Mouse (Mus musculus) embryonic facial prominence, embryonic 12.5 days (tissue): ENCODE measurements around the gene Crebl2. TPM values are rescaled to one million over a fixed set of nuclear protein-coding genes. Genes with fewer than 3 reads are reported as not detected.

ENCODE experiments used
- ATAC-seq: fragments of 200-750 bp; cut with Nextera tagmentation; 2 replicates; pipeline ENCODE4 v1.8.0; 2017; ENCODE audit not compliant: insufficient number of reproducible peaks, insufficient read depth, low FRiP score, low TSS enrichment
- H3K27ac ChIP-seq: fragments of 300-500 bp; sonication (generic); 2 replicates; pipeline ENCODE4 v1.5.1; 2016; ENCODE audit warnings: mild to moderate bottlenecking
- H3K27me3 ChIP-seq: fragments of 300-500 bp; sonication (generic); 2 replicates; pipeline ENCODE4 v1.6.1; 2016; ENCODE audit warnings: mild to moderate bottlenecking, moderate library complexity
- H3K36me3 ChIP-seq: fragments of 300-500 bp; sonication (generic); 2 replicates; pipeline ENCODE4 v1.6.1; 2016; ENCODE audit warnings: mild to moderate bottlenecking
- H3K4me1 ChIP-seq: fragments of 300-500 bp; sonication (generic); 2 replicates; pipeline ENCODE4 v1.6.1; 2016
- H3K4me2 ChIP-seq: fragments of 300-500 bp; sonication (generic); replicated peaks from 2 replicates; pipeline ENCODE4 v1.6.1; 2016; ENCODE audit warnings: mild to moderate bottlenecking, moderate library complexity
- H3K4me3 ChIP-seq: fragments of 300-500 bp; sonication (generic); 2 replicates; pipeline ENCODE4 v1.5.1; 2016; ENCODE audit warnings: mild to moderate bottlenecking
- H3K9ac ChIP-seq: fragments of 300-500 bp; sonication (generic); 2 replicates; pipeline ENCODE4 v1.6.1; 2016; ENCODE audit warnings: mild to moderate bottlenecking, moderate library complexity
- H3K9me3 ChIP-seq: fragments of 300-500 bp; sonication (generic); 2 replicates; pipeline ENCODE4 v1.6.1; 2016; ENCODE audit warnings: mild to moderate bottlenecking, moderate library complexity
- WGBS: fragments of 180-500 bp; shearing (Covaris S2); methylation state at CpG from one replicate; pipeline ENCODE4 v1.1.7; 2016; 5-methylcytosine and 5-hydroxymethylcytosine counted together
- polyA plus RNA-seq: library from polyadenylated mRNA; unstranded; fragments of >200 nt; fragmentation: Nextera tagmentation; extraction: Ambion mirVana; gene quantifications from 2 replicates; pipeline ENCODE4 v1.2.1, GENCODE M21; 2016

The Crebl2 gene
- 2.4 and 2.5 TPM in 2 replicates for polyA plus RNA-seq

DNA sequence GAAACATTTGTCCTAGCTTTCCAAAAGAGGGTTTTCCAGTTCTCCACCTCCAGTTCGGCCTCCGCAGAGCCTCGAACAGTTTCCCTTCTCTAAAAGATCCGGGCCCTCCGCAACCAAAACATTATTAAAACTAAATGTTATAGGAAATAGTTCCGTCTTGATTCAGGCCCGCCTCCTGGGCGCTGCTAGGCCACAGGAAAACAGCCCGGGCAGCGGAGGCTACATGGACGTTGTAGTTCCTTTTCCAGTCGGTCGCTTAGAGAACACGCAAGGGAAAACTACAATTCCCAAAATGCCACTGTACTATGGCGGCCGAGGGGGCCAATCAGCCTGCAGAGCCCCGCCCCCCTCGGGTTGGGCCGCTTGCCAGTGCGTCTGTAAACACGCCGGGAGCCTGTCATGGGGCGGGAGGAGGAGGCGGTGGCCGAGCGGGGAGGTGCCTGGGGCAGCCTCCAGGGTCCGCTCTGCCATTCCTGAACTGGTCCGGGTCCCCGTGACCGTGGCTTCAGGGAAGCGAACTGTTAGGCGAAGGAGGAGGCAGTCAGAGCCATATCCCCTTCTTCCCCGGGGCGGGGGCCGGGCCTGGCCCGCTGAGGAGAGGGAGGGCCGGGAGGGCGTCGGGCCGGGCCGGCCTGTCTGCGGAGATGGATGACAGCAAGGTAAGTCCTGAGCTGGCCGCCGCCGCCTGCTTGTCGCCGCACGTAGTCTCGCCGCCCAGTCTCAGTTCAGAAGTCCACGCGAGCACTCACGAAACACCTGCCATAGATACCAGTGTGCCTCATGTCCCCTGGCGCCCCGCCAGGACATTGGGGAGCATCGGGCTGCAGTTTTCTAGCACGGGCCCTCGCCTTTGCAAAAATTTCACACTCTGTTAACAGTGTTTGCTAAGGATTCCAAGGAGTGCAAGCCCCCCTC lies at the start of gene Crebl2:
Gene Crebl2, plus strand, starts transcription at position 369 of the 915 bp plus-strand sequence.
- under 1% methylated on average over 58 of the region's 58 CpGs for WGBS

DNA sequence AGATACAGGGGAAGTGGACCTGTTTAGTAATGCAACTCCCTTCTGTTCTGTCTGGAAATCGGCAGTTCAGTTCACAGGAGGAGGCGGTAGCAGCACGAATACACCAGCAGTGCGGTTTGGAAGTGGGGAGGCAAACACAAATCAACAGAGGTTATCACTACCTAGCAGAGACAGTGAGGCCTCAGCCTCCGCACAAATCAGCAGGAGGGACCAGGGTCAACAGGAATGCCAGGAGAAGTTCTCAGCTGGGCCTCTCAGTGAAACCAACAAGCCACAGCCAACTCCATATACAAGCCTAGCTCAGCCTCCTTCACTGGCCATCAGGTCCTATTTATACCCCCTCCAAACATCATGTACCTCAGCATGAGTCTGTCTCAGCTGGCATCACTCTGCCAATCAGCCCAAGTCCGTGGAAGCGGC lies 48.5 kb upstream of the Crebl2 start:
- H3K9ac ChIP-seq, result no peak overlapping the region
- 84% methylated on average over 7 of the region's 7 CpGs for WGBS
- no peak for ATAC-seq
- no peaks in the 10 kb centered on the region for H3K27me3 ChIP-seq
- H3K4me2 ChIP-seq, result no peak overlapping the region
- no peak overlapping the region for H3K4me3 ChIP-seq
- H3K4me1 ChIP-seq, result no peaks in the 10 kb centered on the region
- no peaks in the 10 kb centered on the region for H3K36me3 ChIP-seq
- no peaks in the 10 kb centered on the region for H3K9me3 ChIP-seq
- no peak overlapping the region for H3K27ac ChIP-seq

More for the DNA sequence above, at the start of gene Crebl2:
- no peaks in the 10 kb centered on the region for H3K9me3 ChIP-seq
- H3K27me3 ChIP-seq, result no peaks in the 10 kb centered on the region
- H3K4me2 ChIP-seq, result peak within 1 kb of the TSS; percentile 85
- peak; percentile 98 for ATAC-seq
- H3K4me3 ChIP-seq, result peak within 1 kb of the TSS; percentile 64
- H3K4me1 ChIP-seq, result peaks cover 6% of the 10 kb centered on the region; the same call in 1 of the 2 replicates
- H3K9ac ChIP-seq, result peak within 1 kb of the TSS; percentile 65
- H3K27ac ChIP-seq, result peak within 1 kb of the TSS; percentile 80
- no peaks in the 10 kb centered on the region for H3K36me3 ChIP-seq

DNA sequence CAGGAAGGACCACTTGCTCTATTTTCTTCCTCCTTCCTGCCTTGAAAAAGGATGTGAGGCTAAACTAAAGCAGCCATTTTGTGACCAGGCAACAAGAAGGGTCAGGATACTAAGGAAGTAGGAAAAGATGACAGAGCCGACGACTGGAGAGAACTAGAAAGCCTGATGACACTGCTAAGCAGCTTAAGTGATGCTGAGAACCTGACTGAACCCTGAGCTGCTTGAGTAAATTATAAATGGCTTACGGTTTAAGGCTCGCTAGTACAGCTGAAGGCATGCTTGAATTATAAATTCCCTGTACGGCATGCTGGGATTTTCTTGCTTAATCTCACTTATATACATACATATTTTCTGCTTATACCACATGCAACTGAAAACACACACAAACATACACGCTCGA lies 47.1 kb upstream of the Crebl2 start:
- no peak overlapping the region for H3K9ac ChIP-seq
- ATAC-seq, result no peak
- no peak overlapping the region for H3K27ac ChIP-seq
- no peaks in the 10 kb centered on the region for H3K36me3 ChIP-seq
- no peaks in the 10 kb centered on the region for H3K9me3 ChIP-seq
- H3K27me3 ChIP-seq, result no peaks in the 10 kb centered on the region
- 86% methylated on average over 7 of the region's 7 CpGs for WGBS
- no peak overlapping the region for H3K4me2 ChIP-seq
- H3K4me1 ChIP-seq, result no peaks in the 10 kb centered on the region
- H3K4me3 ChIP-seq, result no peak overlapping the region

DNA sequence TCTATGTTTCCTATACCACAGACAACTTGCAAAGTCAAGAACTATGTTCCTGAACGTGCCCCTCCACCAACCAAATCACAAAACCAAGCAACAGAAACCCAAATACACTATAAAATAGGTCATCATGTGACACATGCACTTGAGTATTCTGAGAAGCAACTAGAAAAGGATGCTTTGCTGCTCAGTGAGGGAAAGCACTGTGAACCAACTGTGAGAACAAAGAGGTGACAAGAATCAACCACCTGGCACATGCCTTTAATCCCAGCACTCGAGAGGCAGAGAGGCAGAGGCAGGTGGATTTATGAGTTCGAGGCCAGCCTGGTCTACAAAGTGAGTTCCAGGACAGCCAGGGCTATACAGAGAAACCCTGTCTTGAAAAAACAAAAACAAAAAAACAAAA lies 43.5 kb upstream of the Crebl2 start:
- ATAC-seq, result no peak
- Histone ChIP-seq H3K9me3 (no peaks in the 10 kb centered on the region), H3K27ac (no peak overlapping the region), H3K4me1 (peaks cover 10% of the 10 kb centered on the region), H3K36me3 (no peaks in the 10 kb centered on the region), H3K4me2 (no peak overlapping the region), H3K9ac (no peak overlapping the region), H3K27me3 (no peaks in the 10 kb centered on the region), H3K4me3 (no peak overlapping the region)
- WGBS, result 86% methylated on average over 3 of the region's 3 CpGs

DNA sequence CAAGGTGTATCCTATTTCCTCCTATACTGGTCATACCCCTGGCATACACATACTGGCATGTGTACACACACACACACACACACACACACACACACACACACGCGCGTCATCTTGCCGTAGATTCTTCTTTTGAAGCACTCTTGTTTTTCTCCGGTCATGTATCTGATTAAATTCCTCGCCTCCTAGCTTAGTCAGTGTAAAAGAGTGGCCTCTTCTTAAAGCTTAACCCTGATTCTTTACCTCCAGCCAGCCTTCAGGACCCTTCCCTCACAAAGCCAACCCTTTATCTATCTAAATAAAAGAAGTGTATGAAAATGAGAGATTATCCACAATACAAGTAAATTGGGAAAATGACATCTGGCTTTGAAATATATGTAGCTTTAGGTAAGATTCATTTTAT lies 40.9 kb upstream of the Crebl2 start:
- no peak overlapping the region for H3K4me3 ChIP-seq
- H3K27me3 ChIP-seq, result no peaks in the 10 kb centered on the region
- H3K27ac ChIP-seq, result no peak overlapping the region
- no peak for ATAC-seq
- 83% methylated on average over 6 of the region's 6 CpGs for WGBS
- no peaks in the 10 kb centered on the region for H3K36me3 ChIP-seq
- no peak overlapping the region for H3K9ac ChIP-seq
- no peak overlapping the region for H3K4me2 ChIP-seq
- no peaks in the 10 kb centered on the region for H3K9me3 ChIP-seq
- peaks cover 15% of the 10 kb centered on the region for H3K4me1 ChIP-seq

DNA sequence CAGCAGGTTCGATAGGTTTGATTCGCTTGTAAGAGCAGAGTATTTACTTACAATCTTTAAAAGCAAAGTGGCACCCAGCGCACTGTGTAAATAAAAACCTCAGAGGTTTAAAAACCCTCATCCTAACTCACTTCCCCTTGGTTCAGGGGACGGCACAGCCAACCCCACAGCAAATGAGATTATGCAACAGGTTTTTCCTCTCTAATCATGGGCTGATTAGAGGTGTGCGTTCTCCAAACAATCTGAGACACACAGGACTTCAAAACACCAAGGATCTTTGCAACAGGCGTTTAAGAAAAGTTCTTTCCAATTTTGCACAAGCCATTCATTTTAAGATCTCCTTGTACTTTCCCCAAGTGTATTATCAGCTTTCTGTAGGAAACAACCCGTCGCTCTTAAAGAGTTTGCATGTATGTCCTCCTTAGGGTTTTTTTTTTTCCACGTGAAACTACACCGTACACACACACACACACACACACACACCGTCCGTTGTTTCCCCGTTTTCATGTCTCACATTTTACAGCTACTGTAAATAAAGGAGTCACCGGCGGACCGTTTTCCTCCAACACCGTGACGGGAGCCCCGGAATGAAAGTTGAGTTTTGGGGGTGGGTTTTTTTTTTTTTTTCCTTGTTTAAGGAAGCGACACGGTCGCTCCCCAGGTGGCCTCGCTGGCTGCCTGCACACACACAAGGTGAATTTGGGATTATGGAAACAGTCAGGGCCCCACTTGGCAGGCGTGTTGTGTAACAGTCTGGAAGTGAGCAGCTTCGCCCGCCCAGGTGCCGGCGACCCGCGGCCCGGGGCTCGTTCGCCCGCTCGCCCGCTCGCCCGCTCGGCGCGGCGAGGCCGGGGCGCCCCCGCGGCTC lies 38.5 kb upstream of the Crebl2 start:
- peak overlapping the region; percentile 70 for H3K4me3 ChIP-seq
- peaks cover 16% of the 10 kb centered on the region for H3K4me1 ChIP-seq
- WGBS, result under 1% methylated on average over 44 of the region's 46 CpGs
- H3K27me3 ChIP-seq, result no peaks in the 10 kb centered on the region
- H3K9ac ChIP-seq, result peak overlapping the region; percentile 90
- H3K27ac ChIP-seq, result peak overlapping the region; percentile 96
- no peaks in the 10 kb centered on the region for H3K9me3 ChIP-seq
- H3K4me2 ChIP-seq, result peak overlapping the region; percentile 64
- H3K36me3 ChIP-seq, result no peaks in the 10 kb centered on the region
- no peak for ATAC-seq

DNA sequence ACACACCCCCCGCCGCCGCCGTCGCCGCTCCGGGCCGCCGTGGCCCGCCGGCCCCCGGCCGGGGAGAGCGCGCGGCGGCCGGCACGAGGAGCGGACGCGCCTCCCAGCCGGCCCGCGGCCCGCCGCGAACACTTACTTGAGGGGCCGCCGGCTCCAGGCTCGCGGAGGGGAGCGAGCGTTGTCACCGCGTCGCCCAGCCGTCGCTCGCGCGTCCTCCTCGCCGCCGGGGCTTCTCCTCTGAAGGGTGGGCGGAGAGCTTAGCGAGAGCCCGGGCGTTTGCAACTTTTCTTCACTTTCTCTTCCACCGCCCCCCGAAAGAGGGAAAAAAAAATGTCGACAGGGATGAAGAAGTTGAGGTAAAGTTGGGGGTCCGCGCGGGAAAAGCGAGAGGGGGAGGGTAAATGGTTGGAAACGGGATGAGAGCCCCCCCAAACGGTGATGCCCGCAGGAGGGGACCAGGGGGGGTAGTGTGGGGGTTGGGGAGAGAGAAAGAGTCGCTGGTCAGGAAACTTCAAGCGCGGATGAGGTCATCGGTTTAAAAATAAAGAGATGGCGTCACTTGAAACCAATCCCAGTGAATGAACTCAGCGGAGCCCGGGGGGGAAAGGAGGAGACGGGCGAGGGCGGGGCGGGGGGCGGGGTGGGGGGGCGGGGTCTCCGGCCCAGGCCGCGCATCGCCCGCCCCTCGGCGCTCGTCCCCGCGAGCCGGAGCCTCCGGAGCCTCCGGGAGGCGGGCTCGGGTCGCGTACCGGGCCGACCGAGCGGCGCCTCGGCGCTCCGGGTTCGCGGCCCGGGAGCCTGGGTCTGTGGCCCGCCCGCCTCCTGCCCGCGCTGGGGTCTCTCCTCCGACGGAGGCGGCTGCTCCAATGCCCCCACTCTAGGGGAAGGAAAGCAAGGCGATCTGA lies 37.6 kb upstream of the Crebl2 start, which contains the start of gene Dusp16:
Gene Dusp16, minus strand, starts transcription at position 485 of the 905 bp plus-strand sequence.
- Histone ChIP-seq H3K36me3 (no peaks in the 10 kb centered on the region), H3K4me1 (peaks cover 16% of the 10 kb centered on the region), H3K4me3 (peak within 1 kb of the TSS; percentile 70), H3K4me2 (peak within 1 kb of the TSS; percentile 64), H3K9me3 (no peaks in the 10 kb centered on the region), H3K27ac (peak within 1 kb of the TSS; percentile 96), H3K27me3 (no peaks in the 10 kb centered on the region), H3K9ac (peak within 1 kb of the TSS; percentile 90)
- whole genome bisulfite sequencing, result 1% methylated on average over 57 of the region's 108 CpGs
- ATAC-seq, result peak; percentile 79

DNA sequence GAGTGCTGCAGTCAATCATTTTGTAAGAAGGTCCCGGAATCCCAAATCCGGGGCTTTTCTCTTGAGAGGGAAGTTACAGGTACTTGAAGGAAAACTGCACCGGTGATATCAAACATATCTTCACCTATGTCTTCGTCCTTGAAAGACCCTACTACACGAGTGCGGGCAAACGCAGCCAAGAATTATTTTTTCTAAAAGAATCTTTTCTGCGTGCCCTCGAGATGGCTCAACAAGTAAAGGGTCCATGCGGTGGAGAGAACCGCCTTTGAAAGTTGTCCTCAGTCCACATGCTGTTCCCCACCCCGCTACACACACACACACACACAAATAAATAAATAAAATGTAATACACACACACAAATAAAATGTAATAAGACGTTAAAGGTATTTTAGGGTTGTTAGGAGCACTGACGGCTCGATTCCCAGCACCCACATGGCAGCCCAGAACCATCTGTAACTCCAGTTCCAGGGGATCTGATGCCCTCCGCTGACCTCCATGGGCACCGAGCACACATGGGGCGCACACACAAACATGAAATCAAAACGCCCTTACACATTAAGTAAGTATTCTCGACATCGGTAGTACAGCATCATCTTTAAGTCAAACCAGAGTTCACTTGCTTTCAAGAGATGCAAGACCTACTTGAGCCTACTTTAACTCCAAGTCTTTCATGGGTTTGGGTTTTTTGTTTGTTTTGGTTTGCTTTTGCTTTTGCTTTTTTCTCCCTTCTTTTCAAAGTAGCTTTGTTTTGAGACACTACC lies 36.7 kb upstream of the Crebl2 start:
- H3K27ac ChIP-seq, result no peak overlapping the region
- peaks cover 16% of the 10 kb centered on the region for H3K4me1 ChIP-seq
- peak overlapping the region; percentile 64 for H3K4me2 ChIP-seq
- no peak for ATAC-seq
- no peaks in the 10 kb centered on the region for H3K9me3 ChIP-seq
- no peaks in the 10 kb centered on the region for H3K27me3 ChIP-seq
- peak overlapping the region; percentile 70 for H3K4me3 ChIP-seq
- H3K9ac ChIP-seq, result peak overlapping the region; percentile 70
- WGBS, result 37% methylated on average over 21 of the region's 21 CpGs
- H3K36me3 ChIP-seq, result no peaks in the 10 kb centered on the region

DNA sequence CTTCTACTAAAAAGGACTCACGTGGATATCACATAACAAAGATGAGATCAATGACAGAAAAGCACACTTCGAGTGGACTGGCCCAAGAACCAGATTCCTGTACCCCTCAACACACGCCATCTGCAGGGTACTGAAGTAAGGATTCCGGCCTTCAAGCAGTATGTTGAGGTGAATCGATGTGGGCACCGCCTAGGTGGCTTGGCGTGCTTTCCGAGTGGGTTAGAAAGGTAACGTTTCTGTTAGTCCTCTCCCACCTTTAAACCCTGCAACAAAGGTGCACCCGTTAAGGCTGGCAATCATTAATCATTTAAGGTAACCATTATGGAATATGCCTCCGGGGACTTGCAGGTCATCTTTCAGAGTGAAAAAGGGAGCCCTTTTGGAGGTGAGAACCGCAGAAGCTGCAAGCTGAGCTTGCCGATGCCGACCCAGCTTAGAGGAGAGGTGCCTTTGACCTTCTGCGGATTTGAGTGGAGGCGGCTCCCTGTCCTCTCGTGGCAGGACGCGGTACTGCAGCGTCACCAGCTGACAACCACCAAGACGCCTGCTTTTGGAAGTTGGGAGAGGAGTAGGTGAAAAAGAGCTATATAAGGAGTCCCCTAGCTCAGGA lies 35.9 kb upstream of the Crebl2 start:
- no peaks in the 10 kb centered on the region for H3K9me3 ChIP-seq
- H3K36me3 ChIP-seq, result no peaks in the 10 kb centered on the region
- no peak overlapping the region for H3K4me3 ChIP-seq
- H3K27me3 ChIP-seq, result no peaks in the 10 kb centered on the region
- WGBS, result 14% methylated on average over 21 of the region's 21 CpGs
- no peak overlapping the region for H3K27ac ChIP-seq
- H3K4me1 ChIP-seq, result peaks cover 16% of the 10 kb centered on the region
- H3K9ac ChIP-seq, result no peak overlapping the region
- ATAC-seq, result no peak
- H3K4me2 ChIP-seq, result peak overlapping the region; percentile 35

DNA sequence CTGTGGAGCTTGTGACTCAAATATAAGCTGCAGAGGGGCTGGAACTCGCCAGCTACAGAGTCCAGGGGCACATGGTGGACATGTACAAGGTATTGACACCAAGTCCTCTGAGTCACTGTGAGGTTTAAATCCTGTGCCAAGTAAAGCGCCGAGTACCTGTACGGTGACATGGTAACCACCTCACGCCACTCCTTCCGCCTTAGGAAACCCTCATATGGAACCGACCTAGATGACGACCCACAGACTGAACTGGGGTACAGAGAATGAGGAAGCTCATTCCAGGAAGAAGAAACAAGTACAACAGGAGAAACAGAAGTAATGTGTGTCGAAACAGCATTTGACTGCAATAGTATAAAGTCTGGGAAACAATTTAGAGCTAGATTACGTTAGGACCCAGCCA lies 33.7 kb upstream of the Crebl2 start:
- ATAC-seq, result no peak
- no peak overlapping the region for H3K4me2 ChIP-seq
- no peak overlapping the region for H3K4me3 ChIP-seq
- H3K9ac ChIP-seq, result no peak overlapping the region
- H3K4me1 ChIP-seq, result peaks cover 6% of the 10 kb centered on the region; the same call in 1 of the 2 replicates
- H3K27ac ChIP-seq, result no peak overlapping the region
- H3K36me3 ChIP-seq, result no peaks in the 10 kb centered on the region
- H3K27me3 ChIP-seq, result no peaks in the 10 kb centered on the region
- 89% methylated on average over 10 of the region's 10 CpGs for WGBS
- no peaks in the 10 kb centered on the region for H3K9me3 ChIP-seq
